Mouse (Mus musculus): ENCODE data around the gene Eef1g. TPM values are rescaled to one million over a fixed set of nuclear protein-coding genes. Genes with fewer than 3 reads are reported as not detected.

Gene Eef1g
- polyA plus RNA-seq, 1 experiment from 2014 or later, result 366 TPM

GRCm38 (mm10) chr19:8975491-8975890 is 8.7 kb downstream of the Eef1g start:
- Histone ChIP-seq H3K9me3 (replicated peaks) (no peaks in the 10 kb centered on the region), H3K4me3 (no peak overlapping the region), H3K27ac (no peak overlapping the region), H3K9ac (no peak overlapping the region), H3K36me3 (peaks cover 100% of the 10 kb centered on the region), H3K4me2 (no peak overlapping the region), H3K4me1 (peaks cover 34% of the 10 kb centered on the region), H3K27me3 (replicated peaks) (no peaks in the 10 kb centered on the region)
- ATAC-seq, result no peak
- 81% methylated on average over 2 of the region's 2 CpGs for WGBS (ENCODE audit: insufficient replicate concordance)

GRCm38 (mm10) chr19:8976535-8976934 is 9.7 kb downstream of the Eef1g start:
- Histone ChIP-seq H3K27me3 (replicated peaks) (no peaks in the 10 kb centered on the region), H3K4me3 (no peak overlapping the region), H3K36me3 (peaks cover 95% of the 10 kb centered on the region), H3K27ac (no peak overlapping the region), H3K9ac (no peak overlapping the region), H3K9me3 (replicated peaks) (no peaks in the 10 kb centered on the region), H3K4me1 (peaks cover 31% of the 10 kb centered on the region), H3K4me2 (no peak overlapping the region)
- ATAC-seq, result no peak
- 68% methylated on average over 3 of the region's 3 CpGs for WGBS (ENCODE audit: insufficient replicate concordance)

DNA sequence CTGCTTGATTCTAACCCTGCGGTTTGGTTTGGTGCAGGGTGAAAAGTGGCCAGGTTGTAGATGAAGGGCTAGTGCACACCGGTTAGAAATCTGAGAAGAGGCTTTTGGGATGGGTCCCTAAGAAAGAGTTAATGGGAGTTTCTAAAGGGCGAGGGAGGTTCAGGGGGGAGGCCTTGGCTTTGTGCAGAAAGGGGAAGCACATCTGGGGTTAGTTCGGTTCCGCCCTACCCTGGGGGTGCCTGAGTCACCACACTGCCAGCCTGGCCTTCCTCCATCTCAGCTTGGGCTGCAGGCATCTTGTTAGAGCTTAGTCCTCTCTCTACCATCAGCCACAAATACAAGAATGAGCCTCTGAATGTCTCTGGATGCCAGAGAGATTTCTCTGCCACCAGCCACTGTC is 13.9 kb downstream of the Eef1g start:
- peaks cover 53% of the 10 kb centered on the region for H3K36me3 ChIP-seq
- no peak overlapping the region for H3K4me2 ChIP-seq
- H3K9ac ChIP-seq, result no peak overlapping the region
- peaks cover 43% of the 10 kb centered on the region for H3K4me1 ChIP-seq
- 0 out of 2 replicates have a peak overlapping the region, but pooled peaks have one; percentile 37 for H3K27ac ChIP-seq
- no peak overlapping the region for H3K4me3 ChIP-seq
- 43% methylated on average over 5 of the region's 5 CpGs for WGBS (ENCODE audit: insufficient replicate concordance)
- H3K27me3 ChIP-seq (replicated peaks), result peaks cover 4% of the 10 kb centered on the region
- H3K9me3 ChIP-seq (replicated peaks), result no peaks in the 10 kb centered on the region
- ATAC-seq, result no peak

DNA sequence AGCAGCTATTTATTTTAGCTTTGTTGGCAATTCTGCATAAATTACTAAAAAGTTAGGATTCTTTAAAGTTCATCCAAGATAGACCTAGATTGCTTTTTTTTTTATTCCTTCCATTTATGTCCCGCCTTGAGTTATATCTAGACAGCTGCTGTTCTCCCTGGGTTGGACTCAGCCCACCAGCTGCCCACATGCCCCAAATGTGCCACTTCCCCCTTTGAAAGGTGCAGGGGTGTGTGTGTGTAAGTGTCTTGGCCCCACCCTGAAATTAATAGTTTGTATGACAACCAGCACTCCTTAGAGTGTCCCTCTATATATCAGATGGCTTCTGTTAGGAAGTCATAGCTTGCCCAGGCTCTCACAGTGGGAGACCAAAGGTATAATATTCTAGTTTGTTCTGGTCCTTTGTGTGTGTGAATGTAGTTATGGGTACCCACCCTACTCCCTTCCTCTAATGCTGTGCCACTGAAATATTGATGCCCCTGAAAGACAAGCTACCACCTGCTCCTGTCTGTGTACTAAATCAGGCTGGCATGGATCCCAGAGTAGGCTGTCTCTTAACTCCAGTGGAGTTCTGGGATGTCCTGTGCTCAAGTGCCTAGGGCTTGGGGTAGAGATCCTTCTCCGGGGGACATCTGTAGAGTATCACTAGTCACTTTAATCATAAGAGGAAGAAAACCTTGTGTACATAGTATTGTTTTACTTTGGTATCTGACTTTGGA is 14.8 kb downstream of the Eef1g start:
- Histone ChIP-seq H3K9ac (no peak overlapping the region), H3K4me1 (peaks cover 43% of the 10 kb centered on the region), H3K36me3 (peaks cover 45% of the 10 kb centered on the region), H3K27ac (no peak overlapping the region), H3K9me3 (replicated peaks) (no peaks in the 10 kb centered on the region), H3K27me3 (replicated peaks) (peaks cover 12% of the 10 kb centered on the region), H3K4me2 (no peak overlapping the region), H3K4me3 (no peak overlapping the region)
- 67% methylated on average over 2 of the region's 2 CpGs for WGBS (ENCODE audit: insufficient replicate concordance)
- ATAC-seq, result no peak

- Histone ChIP-seq H3K9me3 (replicated peaks) (no peaks in the 10 kb centered on the region), H3K27ac (no peak overlapping the region), H3K4me1 (peaks cover 43% of the 10 kb centered on the region), H3K27me3 (replicated peaks) (peaks cover 21% of the 10 kb centered on the region), H3K36me3 (peaks cover 35% of the 10 kb centered on the region), H3K4me3 (no peak overlapping the region), H3K4me2 (no peak overlapping the region), H3K9ac (no peak overlapping the region)
- WGBS (ENCODE audit: insufficient replicate concordance), result 36% methylated on average over 5 of the region's 5 CpGs
- ATAC-seq, result peak; percentile 14; the same call in 1 of the 2 replicates
Measured at GRCm38 (mm10) chr19:8982303-8983149, 15.7 kb downstream of the Eef1g start.

DNA sequence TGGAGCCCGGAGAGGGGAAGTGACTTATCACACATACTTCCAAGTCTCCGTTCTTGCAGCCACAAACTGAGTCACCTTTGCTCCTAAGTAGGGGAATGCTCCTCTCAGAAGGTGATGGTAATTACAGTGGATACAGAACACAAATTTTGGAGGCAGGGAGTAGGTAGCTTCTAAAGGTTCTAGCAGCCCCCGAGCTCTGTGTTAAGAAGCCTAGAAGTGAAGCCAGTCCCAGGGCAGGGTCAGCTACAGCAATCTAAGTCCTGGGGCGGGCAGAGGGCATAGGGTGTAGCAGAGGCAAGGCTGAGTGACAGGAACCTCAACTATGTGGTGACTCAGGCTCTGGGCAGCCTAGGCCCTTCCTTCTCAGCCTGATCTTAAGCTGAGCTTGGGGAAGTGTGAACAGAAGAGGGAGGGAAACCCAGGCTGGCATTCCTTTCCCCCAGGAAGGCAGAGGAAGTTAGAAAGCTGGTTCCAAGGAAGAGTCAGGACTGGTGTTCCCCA is 16.4 kb downstream of the Eef1g start:
- Histone ChIP-seq H3K4me2 (no peak overlapping the region), H3K9ac (no peak overlapping the region)

DNA sequence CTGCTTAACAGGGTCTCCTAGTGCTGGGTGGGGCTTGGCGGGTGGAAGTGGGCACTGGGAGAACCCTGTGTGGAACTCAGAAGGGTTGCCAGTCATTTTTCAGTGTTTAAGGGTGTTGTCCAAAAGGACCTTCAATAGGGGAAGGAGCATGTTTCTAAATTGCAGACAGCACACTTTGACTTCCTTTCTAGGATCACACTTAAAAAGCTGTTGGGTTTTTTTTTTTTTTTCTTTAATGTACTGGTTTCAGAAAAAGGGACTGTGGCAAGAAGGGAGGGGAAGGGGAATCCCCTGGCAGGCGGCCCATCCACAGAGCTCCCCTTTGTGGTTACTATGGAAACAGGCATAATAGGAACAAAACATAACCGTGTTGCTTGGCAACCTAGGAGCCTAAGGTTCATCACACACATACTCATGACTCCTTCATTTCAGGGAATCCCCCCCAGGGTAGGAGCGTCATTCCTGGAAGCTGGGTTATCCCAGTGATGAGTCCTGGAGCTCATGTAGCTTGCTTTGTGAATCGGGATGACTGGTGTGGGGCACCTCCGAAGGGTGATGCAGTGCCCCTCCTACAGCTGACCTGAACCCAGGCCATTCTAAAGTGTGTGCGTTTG is 17.5 kb downstream of the Eef1g start:
- H3K4me2 ChIP-seq, result no peak overlapping the region

More for the DNA sequence above, 16.4 kb downstream of the Eef1g start:
- H3K27me3 ChIP-seq (replicated peaks), result peaks cover 28% of the 10 kb centered on the region
- peaks cover 29% of the 10 kb centered on the region for H3K36me3 ChIP-seq
- 12% methylated on average over 4 of the region's 4 CpGs for WGBS (ENCODE audit: insufficient replicate concordance)
- H3K4me3 ChIP-seq, result no peak overlapping the region
- no peak for ATAC-seq
- H3K4me1 ChIP-seq, result peaks cover 47% of the 10 kb centered on the region
- no peak overlapping the region for H3K27ac ChIP-seq
- no peaks in the 10 kb centered on the region for H3K9me3 ChIP-seq (replicated peaks)

DNA sequence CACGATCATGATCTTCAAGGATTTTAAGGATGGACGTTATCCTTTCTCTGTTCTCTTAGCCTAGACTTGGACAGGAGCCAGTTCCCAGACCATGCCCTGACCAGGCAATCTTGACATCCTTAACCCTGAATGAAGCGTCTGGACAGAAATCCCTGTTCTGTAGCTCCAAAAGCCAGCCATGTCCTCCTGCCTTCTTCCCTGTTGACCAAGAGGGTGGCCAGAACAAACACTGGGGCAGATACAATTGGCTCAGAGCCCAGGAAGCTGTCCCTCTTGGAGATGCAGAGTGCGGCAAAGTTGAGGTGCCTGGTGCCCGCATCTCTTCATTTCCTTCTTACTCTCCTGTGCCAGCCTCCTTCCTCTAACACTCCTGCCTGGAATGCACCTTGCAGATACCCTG is 19.1 kb downstream of the Eef1g start:
- ATAC-seq, result no peak
- Histone ChIP-seq H3K4me3 (no peak overlapping the region), H3K27me3 (replicated peaks) (peaks cover 55% of the 10 kb centered on the region), H3K9me3 (replicated peaks) (no peaks in the 10 kb centered on the region), H3K36me3 (peaks cover 2% of the 10 kb centered on the region), H3K4me2 (no peak overlapping the region), H3K9ac (no peak overlapping the region), H3K4me1 (peaks cover 57% of the 10 kb centered on the region), H3K27ac (no peak overlapping the region)
- WGBS (ENCODE audit: insufficient replicate concordance), result 67% methylated on average over 5 of the region's 5 CpGs

More for the DNA sequence above, 17.5 kb downstream of the Eef1g start:
- peaks cover 49% of the 10 kb centered on the region for H3K4me1 ChIP-seq
- H3K27me3 ChIP-seq (replicated peaks), result peaks cover 39% of the 10 kb centered on the region
- H3K9me3 ChIP-seq (replicated peaks), result no peaks in the 10 kb centered on the region
- ATAC-seq, result no peak
- 37% methylated on average over 7 of the region's 7 CpGs for WGBS (ENCODE audit: insufficient replicate concordance)
- H3K27ac ChIP-seq, result no peak overlapping the region
- H3K4me3 ChIP-seq, result no peak overlapping the region
- H3K36me3 ChIP-seq, result peaks cover 17% of the 10 kb centered on the region
- H3K9ac ChIP-seq, result no peak overlapping the region

DNA sequence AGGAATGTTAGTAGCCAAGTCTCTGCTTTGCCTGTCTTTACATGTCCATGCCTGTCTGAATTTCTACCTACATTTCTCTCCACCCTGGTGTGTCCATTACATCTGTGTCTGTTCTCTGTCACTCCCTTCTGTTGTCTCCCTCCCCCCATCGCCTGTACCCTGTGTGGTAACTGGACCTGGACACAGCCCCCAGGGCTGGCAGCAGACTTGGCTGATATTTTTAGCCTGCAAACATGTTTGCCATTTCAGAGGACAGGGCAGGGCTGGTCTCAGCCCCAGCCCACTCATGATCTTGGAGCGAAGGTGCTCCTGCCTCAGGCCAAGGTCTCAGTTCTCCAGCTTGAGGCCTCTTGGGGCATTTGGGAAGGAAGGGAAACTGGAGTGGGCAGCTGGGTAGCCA is 21.0 kb downstream of the Eef1g start:
- Histone ChIP-seq H3K27ac (no peak overlapping the region), H3K9ac (no peak overlapping the region), H3K4me1 (peaks cover 52% of the 10 kb centered on the region), H3K36me3 (no peaks in the 10 kb centered on the region), H3K4me2 (no peak overlapping the region), H3K9me3 (replicated peaks) (no peaks in the 10 kb centered on the region), H3K4me3 (no peak overlapping the region), H3K27me3 (replicated peaks) (peaks cover 66% of the 10 kb centered on the region)
- 59% methylated on average over 2 of the region's 2 CpGs for WGBS (ENCODE audit: insufficient replicate concordance)
- no peak for ATAC-seq

DNA sequence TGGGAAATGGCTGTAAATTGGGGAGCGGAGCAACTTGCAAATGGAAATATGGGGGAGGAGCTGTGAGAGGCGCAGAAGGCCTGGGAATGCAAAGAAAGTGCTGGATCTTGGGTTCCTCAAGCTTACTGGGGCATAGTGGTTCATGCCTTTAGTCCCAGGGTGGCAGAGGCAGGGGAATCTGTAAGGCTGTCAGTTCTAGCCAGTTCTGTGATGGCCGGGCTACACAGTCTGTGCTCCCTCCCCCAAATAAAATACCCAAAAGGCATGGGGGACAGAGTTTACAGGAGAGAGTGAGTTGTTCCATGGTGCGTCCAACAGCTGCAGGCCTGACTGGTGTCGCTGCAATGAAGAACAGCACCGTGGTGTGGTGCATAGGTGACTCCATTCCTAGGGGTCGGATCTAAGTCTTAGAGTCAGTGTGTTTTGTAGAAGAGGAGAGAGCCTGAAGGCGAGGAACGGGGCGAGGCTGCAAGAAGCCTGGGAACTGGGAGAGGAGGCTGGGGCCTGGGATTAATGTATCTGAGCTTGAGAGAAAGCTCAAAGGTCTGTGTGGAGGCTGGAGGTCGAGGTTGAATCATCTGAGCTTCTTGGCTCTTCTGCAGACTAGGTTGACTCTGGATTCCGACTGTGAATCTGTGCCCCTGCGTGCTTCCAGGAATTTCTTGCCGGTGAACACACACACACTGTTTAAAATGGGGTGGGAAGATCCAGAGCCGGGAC is 21.7 kb downstream of the Eef1g start:
- 28% methylated on average over 15 of the region's 15 CpGs for WGBS (ENCODE audit: insufficient replicate concordance)
- H3K36me3 ChIP-seq, result no peaks in the 10 kb centered on the region
- no peak overlapping the region for H3K9ac ChIP-seq
- no peaks in the 10 kb centered on the region for H3K9me3 ChIP-seq (replicated peaks)
- H3K27me3 ChIP-seq (replicated peaks), result peaks cover 66% of the 10 kb centered on the region
- peak overlapping the region; percentile 59 for H3K4me3 ChIP-seq
- no peak for ATAC-seq
- H3K27ac ChIP-seq, result no peak overlapping the region
- peak overlapping the region; percentile 87 for H3K4me2 ChIP-seq
- H3K4me1 ChIP-seq, result peaks cover 52% of the 10 kb centered on the region

DNA sequence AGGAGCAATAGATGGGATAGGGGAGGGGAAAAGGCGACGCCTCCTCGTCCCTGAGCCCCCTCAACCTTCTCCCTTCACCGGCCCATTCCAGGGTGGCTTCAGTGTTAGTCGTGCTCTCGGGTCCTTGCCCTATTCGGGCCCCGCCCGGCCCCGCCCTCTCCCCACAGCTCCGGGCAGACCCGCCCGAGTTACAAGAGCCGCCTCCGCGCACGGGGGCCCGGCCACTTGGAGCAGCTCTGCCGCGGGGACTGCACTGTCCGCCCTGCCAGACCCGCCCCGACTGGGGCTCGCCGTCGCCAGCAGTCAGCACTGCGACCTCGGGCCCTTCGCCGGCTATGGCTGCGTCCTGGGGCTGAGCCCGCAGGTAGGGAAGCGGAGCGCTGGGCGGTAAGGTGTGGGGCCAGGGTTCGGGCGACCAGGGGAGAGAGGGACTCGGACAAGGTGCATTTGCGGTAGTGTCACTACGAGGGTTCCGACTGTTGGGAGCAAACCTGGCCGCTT is 22.3 kb downstream of the Eef1g start, which contains the start of gene Ahnak:
TSS of gene Ahnak (plus strand) at position 219 of the 501 bp plus-strand sequence.
- Histone ChIP-seq H3K9ac (peak within 1 kb of the TSS; percentile 60), H3K9me3 (replicated peaks) (no peaks in the 10 kb centered on the region), H3K27ac (0 out of 2 replicates have a peak within 1 kb of the TSS, but pooled peaks have one; percentile 9), H3K27me3 (replicated peaks) (peaks cover 66% of the 10 kb centered on the region), H3K36me3 (no peaks in the 10 kb centered on the region), H3K4me3 (peak within 1 kb of the TSS; percentile 59), H3K4me1 (peaks cover 46% of the 10 kb centered on the region), H3K4me2 (peak within 1 kb of the TSS; percentile 87)
- WGBS (ENCODE audit: insufficient replicate concordance), result under 1% methylated on average over 42 of the region's 42 CpGs
- peak; percentile 59 for ATAC-seq
